Mouse (Mus musculus): ENCODE measurements around the gene Kifc3.

GRCm38 (mm10) chr8:95167726-95168125 is 34.9 kb downstream of the Kifc3 start:
- TF ChIP-seq POLR2A (IDR thresholded peaks at IDR 0.05; ENCODE audit: borderline replicate concordance, low read depth, low read length), result no peak
- TF ChIP-seq CTCF (IDR thresholded peaks at IDR 0.05; ENCODE audit: low read depth, low read length), result no peak

All from bone marrow macrophage, adult 2 months (primary cell).